Mouse (Mus musculus) lung, adult 2 months (tissue): ENCODE measurements at regions not wholly inside any gene's neighbourhood (a gene's known extent, or its start where the extent isn't known, plus 50 kb on each side); places are given as distances from the start of the nearest gene placed in this dataset.

Source experiments
- CTCF ChIP-seq: fragments of 200-500 bp; IDR thresholded peaks from 2 replicates; pipeline ENCODE4 v1.5.1; 2011; ENCODE audit warnings: mild to moderate bottlenecking, low read length, control low read depth; ENCODE audit not compliant: insufficient read depth
- POLR2A ChIP-seq: fragments of 200-500 bp; IDR thresholded peaks from 2 replicates; pipeline ENCODE4 v1.6.1; 2011; ENCODE audit warnings: low read depth, mild to moderate bottlenecking, control low read depth, low read length, borderline replicate concordance; ENCODE audit errors: extremely low read depth

GRCm38 (mm10) chr4:114676908-114677898 is 144.3 kb upstream of the Gm12830 start:
- TF ChIP-seq POLR2A (no peak), CTCF (no peak)
